Mouse (Mus musculus) spleen, postnatal 36 days (tissue): ENCODE measurements around the gene Fam181a.

Experiments used
- DNase-seq, 2 experiments: peaks; one replicate each; pipeline ENCODE4 v3.0.0; 2022; ENCODE audit warnings: low spot score in 2 of 2, mixed read lengths in 1 of 2

The Fam181a gene

DNA sequence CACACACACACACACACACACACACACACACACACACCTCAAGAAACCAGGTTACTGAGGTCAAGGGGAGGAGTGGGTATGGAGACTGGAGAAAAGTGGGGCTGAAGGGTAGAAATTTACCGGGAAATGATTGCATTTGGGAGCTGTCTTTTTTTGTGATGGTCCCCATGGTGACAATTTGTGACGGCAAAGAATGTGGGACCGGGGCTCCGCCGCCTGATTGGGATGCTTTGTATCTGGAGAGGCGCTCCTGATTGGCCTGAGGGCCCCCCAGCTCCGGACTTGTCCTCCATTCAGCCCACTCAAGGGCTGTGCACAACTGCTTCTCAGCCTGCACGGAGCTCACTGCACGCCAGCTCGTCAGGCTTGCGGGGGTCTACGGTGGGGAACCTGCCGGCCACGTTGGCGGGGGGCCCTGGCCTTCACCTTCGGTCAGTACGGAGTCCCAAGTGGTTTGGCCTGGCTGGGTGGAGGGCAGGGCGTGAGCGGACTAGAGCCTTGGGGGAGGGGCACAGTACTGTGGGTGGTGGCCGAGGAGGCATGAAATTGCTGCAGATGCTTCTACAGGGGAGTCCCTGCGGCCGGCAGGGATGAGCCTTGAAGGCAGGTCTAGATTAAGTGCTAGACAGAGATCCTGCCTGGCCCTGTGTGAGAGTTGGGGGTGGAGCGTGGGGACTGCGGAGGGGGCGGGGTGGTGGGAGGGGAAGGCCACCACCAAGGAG lies 4.0 kb downstream of the Fam181a start:
- no peak for DNase-seq

DNA sequence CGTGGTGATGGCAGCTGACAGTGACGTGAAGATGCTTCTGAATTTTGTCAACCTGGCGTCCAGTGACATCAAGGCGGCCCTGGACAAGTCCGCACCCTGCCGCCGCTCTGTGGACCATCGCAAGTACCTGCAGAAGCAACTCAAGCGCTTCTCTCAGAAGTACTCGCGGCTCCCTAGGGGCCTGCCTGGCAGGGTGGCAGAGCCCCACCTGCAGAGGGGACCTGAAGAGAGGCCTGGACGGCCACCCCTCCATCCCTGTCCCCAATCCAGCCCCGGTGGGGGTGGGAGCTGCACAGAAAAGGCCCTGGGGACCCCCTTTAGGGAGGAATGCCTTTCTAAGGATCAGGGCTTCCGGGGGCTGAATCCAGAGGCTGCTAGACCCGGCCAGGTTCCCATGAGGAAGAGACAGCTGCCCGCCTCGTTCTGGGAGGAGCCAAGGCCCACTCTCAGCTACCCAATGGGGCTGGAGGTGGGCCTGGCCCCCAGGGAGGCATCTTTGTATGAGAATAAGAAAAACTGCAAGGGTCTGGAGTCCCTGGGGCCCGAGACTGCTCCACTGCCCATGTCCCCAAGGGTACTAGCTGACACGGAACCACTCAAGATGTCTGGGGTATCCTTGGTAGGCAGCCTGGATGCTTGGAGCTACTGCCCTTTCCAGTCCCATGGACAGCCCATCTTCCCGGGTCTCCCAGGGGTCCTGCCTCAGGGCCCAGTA lies 5.2 kb downstream of the Fam181a start:
- DNase-seq: no peak

DNA sequence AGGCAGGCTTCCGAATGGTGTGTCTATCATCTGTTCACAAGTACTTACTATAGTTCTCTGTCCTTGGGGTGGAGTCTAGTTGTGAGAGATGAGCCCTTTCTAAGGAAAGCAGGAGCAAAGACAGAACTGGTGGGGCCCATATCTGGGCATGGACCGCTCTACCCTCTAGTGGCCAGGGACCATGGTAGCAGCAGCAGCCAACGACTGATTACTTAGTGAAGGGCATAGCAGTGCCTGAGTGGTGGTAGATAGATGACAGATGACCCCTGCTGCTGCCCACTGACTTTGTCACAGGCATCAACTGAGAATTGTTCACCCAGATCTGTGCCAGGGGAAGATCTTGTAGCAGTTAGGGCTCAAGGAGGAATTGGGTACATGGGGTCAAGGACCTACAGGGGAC lies 12.0 kb downstream of the Fam181a start:
- peak in 1 of 2 experiments; percentile 29 for DNase-seq

DNA sequence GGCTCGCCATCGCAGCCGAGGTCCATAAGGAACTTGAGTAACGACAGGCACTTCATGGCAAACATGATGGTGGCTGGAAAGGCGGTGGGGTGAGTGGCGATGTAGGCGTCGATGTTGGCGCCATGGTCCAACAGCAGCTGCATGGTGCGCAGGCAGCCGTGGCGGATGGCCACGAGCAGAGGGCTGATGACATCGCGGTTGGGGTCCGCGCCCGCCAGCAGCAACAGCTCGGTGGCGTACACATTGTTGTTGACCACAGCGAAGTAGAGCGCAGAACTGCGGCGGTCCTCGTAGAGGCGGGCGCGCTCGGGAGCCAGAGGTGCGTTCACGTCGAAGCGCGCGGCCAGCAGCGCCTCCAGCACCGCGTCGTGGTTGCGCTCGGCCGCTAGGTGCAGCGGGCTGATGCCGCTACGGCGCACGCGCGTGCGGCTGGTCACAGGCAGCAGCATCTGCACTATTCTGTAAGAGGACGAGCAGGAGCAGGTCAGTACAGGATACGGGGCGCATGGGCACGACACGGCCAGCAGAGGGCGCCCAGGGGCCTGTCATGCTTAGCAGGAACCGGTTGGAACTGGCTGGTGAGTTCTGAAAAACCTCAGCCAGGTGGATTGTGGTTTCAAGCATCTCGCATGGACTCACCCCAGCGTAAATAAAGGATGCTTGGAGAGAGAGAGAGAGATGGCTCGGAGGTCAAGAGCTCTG lies 14.5 kb downstream of the Fam181a start:
- DNase-seq: peak; percentile 88 to 90

DNA sequence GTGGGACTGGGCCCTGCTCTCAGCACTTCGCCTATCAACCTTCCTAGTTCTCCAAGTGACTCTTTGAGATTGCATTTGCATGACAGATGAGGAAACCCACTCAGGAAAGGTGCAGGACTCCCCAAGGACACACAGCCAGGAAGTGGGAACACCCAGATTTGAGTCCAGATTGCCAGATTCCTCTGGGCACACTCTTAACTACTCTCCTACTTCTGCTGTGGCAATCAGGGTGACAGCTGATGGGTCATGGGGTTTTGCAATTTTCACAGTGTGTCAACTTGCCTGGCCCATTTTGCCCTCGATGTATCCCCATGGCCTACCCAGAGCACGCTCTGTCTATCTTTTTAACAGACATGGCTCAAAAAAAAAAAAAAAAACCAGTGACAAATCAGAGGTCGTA lies 15.8 kb downstream of the Fam181a start:
- no peak for DNase-seq

DNA sequence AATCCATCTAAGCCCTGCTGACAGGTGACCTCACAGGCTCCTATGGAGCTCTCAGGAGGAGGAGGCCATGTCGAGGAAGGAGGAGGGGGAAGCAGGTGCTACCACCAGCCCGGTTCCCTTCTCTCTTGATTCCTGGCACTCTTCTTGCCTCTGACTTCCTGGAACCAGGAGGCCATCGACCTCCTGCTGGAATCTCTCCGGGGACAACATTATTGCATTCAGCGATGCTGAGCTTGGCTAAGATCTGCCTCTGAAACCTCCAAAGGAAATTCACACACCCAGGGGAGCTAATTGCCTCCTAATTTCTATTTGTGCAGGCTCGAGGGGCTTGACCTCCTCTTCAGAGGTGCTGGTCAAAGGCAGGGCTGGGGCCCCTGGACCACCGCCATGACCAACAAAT lies 16.3 kb downstream of the Fam181a start:
- no peak for DNase-seq

DNA sequence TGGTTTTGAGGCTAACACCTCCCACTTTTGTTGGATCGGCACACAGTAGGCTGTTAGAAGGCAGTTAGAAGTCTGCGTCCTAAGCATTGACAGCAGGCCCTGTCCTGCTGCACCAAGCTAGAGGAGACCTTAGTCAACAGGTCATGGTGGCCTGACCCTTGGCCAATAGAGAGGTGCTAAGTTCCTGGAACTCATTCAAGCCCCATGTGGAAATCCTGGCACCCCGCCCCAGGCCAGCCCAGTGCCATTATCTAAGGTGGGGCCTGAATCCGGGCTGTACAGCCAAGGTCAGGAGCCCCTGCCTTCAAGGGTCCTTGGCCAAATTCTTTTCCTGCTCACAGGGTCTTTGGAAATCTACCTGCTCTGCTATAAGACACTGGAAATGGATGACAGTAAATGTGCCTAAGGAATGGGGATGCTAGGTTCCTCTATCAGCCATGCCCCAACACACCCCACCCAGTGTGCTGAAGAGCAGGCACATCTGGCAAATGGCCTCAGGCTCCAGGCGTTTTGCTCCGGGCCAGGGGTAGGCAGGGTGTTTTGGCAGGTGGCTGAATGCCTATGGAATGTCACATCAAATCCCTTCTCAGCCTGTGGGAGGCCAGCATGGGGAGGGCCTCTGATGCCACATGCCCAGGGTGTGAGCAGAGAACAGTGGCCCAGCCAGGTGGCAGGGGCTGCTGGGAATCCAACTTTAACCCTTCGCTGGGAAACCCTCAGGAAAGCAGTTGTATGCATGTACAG lies 17.8 kb downstream of the Fam181a start:
- no peak for DNase-seq

DNA sequence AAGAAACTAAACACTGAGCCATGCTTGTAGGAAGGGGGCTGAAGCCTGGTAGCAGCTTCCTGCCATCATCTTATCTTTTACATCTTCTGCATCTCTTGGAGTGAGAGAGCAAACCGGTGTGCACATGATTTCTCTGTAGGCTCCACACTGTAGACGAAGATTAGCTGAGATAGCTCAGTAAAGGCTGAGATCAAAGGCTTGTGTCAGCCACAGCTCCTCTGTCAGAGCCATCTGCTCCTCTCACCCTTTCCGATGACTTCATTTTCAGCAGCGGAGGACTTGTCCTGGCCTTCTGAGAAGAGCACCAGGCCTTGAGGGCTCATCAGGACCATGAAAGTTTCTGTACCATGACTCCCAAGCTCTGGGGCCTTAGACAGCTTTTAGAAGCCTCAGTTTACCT lies 20.7 kb downstream of the Fam181a start:
- no peak for DNase-seq

DNA sequence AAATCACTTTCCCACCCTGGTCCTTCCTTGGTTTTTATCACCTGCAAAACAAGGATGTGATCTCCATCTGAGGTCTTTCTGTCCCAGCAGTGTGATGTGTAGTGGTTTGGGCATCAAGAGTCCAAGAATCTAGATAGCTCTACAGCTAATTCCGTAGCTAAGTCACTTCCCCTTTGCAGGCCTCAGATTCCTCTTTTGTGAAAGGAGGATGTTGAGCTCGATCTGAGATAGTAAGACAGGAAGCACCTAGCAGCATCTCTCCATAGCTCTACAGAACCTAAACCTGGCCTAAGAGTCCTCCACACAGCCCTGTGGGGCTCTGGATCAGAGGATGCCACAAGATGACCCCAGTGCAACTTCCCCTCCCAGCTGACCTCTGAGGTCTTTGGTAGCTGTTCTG lies 22.1 kb downstream of the Fam181a start:
- DNase-seq: peak; percentile 61 to 71

DNA sequence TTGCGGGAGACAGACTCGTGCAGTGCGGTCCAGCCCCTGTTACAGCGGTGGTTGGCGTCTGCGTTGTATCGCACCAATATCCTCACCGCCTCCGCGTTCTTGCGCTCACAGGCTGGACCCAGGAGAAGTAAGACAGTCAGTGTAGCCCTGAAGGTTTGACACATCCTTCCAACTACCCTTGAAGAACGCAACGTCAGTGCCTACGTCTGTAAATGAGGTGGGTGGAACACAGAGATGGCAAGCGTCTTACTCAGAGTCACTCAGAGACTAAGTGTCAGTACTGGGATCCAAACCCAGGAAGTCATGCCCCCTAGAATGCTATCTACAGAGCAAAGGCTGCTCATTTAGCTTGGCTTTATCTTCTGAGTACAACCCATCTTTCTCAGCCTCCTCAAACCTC lies 22.7 kb downstream of the Fam181a start:
- no peak for DNase-seq

DNA sequence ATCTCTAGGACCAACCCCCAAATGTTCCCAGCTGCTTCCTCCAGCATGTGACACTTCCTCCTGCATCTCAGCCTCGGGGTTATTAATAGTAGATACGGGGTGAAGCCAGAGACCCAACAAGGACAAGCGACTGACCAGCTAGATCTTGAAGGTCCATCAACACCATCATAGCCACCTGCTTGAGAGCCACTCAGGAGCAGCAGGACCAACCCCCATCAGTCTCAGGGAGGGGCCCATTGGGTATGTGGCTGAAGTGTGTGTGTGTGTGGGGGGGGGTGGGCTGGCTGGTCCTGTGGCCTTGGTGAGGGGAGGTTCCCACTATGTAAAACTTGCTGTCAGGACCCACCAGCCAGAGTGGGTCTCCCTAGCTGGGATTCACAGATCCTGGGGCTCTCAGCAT lies 26.0 kb downstream of the Fam181a start:
- DNase-seq: no peak

DNA sequence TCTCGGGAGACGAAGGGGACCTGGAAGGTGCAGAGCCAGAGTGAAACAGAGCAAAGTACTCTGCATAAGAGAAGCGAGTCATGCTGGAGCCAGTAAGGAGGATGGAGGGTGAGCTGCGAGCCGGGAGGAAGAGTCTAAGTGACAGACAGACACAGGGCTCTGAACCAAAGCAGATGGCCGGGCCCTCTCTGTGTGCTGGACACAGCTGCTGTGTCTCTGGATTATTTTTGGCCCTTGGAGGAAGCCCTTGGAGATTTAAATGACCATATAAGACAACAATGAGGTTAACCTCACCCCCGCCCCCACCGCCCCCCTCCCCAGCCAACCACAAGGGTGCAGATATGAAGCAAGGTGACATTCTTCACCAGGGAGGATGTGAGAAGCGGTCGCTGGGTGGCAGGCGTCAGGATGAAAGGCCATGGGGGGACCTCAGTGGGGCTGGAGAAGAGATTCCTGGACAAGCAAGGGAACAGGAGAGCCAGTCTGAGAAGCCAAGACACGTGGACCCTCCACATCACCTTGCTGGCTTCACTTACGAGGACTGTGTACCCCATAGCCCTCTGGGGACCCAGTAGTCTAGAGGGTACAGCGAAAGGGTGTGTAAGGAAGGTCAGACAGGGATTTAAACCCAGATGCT lies 27.5 kb downstream of the Fam181a start:
- DNase-seq: no peak

DNA sequence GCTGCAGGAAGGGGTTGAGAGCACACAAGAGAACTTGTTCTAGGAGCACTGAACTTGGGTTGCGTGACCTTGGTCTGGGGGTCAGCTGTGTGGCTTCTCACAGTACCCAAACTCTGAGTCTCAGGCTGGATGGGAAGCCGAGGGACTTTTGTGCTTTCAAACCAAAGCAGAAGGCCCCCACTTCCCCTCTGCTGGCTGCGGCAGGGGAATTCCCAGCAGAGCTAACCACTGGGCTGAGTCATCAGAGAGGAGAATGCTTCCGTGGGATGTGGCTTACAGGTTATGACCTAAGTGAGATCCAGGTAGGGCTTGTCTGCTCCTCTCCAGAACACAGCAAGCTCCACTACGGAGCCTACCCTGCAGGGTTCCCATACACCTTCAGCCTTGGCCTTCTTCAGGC lies 30.4 kb downstream of the Fam181a start:
- DNase-seq: peak; percentile 89 to 90

DNA sequence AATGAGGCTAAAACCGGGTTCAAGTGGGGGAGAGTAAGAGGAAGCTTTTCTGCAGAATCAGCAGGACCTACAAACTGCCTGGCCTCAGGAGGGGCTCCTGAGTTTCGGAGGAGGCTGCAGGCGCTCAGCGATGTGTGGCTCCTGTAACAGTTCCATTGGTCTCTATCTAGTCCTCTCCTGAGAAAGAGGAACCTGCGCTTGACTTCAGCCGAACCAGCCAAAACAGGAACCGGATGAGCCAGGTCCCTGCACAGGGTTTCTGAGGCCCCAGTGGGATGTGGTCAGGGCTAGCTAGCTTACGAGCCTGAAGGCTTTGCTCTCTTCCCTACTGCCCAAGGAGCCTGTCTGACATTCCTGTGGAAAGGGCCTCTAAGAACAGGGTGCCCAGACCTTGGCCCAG lies 32.7 kb downstream of the Fam181a start:
- DNase-seq: peak; percentile 91

DNA sequence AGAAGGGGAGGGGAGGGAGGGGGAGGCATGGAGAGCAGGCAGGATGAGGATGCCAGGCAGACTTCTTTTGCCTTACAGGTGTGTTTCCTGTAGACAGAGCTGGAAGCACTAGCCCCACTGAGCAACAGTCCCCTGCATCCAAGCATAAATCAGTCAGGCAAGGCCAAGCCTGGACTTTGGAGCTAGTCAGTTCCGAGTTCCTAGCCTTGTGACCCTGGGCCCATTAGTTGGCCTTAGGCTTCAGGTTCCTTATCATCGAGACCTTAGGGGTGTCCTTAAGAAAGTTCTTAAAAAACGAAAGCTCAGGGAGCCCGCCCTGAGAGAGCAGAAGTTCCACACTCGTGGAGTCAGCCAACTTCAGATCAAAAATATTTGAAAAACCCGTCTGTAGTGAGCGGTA lies 34.2 kb downstream of the Fam181a start:
- no peak for DNase-seq

DNA sequence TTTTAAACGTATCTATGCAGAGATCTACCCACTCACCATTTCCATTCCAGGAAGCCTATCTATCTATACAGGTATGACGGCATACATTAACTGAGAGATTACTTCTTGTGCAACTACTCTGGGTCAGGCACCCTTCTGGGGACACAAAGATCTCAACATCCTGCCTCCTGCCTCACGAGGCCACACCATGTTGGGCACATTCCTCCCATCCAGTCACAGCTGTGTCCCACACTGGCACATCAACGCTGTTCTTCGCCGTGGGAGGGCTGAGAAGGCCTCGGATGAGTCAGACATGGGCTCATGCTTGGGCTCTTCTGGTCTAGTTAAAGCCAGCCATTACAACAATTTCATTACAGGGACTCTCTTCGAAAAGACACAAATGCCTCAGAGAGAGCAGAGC lies 36.2 kb downstream of the Fam181a start:
- no peak for DNase-seq

DNA sequence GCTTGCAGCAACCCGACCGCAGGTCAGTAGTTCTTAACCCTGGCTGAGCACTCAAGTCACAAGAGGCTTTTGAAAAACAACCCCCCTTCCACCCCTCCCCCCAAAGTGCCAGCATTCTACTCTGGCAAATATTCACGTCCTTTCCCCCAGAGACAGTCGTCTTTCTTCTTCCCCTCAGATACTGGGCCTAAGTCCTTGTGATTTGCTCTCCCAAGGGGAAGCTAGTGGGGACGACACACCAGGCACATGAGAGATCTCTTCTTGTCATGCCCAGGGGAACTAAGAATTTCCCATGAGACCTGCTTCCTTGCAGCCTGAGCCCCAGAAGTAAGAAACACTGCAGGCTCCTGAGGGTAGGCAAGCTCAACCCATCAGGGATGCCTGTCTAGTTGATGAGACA lies 36.6 kb downstream of the Fam181a start:
- no peak for DNase-seq

DNA sequence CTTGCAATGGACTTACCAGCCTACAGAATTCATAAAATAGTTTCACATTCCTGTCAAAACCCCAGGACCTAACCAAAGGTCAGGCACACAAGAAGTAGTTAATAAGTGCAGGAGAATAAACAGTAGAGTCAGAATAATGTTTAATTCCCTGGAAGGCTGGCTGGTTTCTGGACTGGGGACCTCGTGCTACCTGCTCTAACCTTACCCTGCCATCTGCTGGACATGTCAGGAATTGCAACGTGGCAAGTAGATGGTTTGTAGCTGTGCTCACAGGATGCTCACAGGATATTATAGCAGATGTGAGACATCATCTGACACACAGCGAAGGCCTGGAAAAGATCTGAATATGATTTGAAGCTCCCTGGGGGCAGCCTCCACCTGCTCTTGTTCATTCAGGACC lies 37.7 kb downstream of the Fam181a start:
- DNase-seq: peak; percentile 70 to 77

DNA sequence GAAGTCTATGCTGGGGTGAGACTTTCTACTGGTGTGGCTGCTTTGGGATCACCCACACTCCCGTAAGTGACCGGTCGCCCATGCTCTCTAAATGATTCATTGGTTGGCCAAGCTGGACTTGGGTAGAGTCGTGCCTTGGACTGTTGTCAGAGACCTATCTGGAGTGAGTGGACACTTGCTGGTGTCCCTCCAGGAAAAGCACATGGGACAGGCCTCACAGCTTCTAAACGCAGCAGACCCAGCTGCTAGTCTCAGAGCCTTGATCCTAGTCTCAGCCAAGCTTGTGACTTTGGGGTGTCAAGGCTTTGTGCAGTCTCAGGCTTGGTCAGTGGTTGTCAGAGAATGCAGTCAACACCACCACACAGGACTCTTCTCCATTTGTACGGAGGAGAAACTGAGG lies 42.0 kb downstream of the Fam181a start:
- DNase-seq: no peak

DNA sequence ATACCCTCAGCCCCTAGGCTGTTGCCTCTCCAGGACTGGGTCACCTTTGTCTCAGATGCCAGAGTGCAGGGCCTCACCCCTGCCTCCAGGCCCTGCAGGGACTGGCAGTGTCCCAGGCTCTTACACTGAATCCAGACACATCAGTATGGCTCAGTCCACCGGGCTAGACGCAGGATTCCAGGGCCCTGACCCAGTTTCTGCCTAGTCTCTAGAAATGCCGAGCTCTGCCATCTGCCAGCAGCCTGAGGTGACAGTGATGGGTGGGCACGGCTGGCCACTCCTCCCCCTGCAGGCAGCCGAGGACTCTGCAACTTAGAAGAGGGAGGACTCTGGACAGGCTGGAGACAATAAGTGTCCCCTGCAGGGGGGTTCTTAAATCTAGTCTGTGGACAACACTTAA lies 42.8 kb downstream of the Fam181a start:
- DNase-seq: no peak

DNA sequence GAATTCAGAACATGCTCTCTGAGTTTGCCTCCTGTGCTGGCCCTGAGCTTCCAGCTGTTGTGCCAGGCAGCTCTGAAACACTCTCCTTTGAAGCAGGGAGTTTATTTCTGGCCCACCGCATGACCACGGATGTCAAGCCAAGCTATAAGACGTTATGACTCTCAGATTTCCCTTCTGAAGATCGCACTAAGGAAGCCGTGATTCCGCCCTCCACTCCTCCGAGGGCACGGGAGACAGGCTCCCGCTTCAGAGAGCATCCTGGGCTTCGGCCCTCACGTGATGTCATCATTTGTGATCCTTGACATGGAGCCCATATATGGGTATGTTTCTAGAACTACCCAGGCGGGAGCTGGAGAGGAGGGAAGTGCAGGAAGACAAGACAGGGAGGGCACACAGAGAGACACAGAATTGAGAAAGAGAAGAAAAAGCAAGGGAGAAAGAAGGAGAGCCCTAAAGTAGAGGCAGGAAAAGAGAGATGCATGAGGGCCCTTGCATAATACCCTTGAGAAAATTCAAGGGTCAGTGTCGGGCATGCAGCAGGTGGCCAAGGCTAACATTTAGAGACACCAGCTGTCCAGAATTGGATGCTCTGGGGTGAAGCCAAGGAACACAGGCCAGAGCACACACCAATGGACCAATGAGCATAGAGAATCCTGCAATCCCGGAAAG lies 45.1 kb downstream of the Fam181a start, which contains the start of gene Asb2:
Gene Asb2, minus strand, starts transcription at position 256 of the 669 bp plus-strand sequence.
- DNase-seq: no peak
